Mouse (Mus musculus) embryonic fibroblast, embryonic 13.5 days (primary cell): ENCODE measurements around the gene Trp53.

Source experiments
- CTCF ChIP-seq: IDR thresholded peaks from 2 replicates; pipeline ENCODE4 v1.5.1; 2011; ENCODE audit warnings: mild to moderate bottlenecking, control low read depth, low read length, moderate library complexity, borderline replicate concordance; ENCODE audit not compliant: insufficient read depth
- POLR2A ChIP-seq: IDR thresholded peaks from 2 replicates; pipeline ENCODE4 v1.6.1; 2011; ENCODE audit warnings: low read depth, mild to moderate bottlenecking, control low read depth, low read length, moderate library complexity

GRCm38 (mm10) chr11:69559183-69559582 is 21.0 kb upstream of the Trp53 start:
- TF ChIP-seq CTCF (no peak), POLR2A (no peak)
